Mouse (Mus musculus): ENCODE measurements around the gene Mcm3ap. TPM values are rescaled to one million over a fixed set of nuclear protein-coding genes. Genes with fewer than 3 reads are reported as not detected.

The Mcm3ap gene
- total RNA-seq (2021), result 10 to 100 TPM; 57.1 to 58.0 TPM
- long read RNA-seq, full-length matches to known transcripts, result 42 of 64 reads
- long read RNA-seq, partial matches to known transcripts, result 16 of 64 reads
- long read RNA-seq, other reads (novel, unspliced or antisense), result 6 of 64 reads

DNA sequence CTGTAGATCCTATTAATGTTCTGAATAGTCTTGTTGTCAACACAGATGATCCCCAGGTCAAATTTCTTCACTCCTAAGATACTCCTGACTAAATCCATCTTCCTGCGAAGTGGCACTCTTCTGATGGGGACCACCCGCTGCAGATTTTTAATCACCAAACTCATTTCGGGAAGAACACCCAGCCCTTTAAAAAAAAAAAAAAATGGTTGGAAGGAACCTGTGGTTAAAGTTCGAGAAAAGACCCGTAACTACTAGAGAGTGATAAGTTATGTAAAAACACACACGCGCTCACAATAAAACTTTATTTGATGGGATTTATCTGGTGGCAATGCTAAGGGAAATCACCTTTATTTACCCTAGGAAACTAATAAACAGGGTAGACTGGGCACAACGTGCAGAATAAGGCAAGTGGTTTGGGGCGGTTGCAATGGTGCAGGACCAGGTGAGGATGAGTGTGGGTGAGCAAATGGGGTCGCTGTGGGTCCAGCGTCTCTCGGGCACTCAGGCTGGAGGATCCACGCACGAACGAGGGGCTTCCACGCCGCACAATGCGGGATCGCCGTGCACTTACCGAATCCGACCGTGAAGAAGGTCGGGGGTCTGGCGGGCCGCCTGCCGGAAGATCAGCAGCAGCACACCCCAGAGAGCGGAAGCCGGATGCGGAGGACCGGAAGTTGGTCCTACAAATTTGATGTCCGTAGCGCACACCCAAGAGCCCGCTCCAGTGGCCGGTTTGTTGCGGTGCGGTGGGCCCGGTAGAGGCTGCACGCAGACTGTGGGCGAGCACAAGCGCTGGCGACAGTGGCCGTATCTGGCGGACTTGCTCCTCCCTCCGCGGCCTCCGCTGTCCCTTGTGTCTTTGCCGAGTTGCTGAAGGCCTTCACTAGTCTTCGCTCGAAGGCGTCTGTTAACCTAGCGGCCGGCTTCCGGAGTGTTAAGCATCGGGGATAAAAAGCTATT lies at the start of gene Mcm3ap, which contains the start of gene Ybey:
Gene Mcm3ap, plus strand, starts transcription at position 725 of the 960 bp plus-strand sequence.
Gene Ybey, minus strand, starts transcription at position 912 of the 960 bp plus-strand sequence.
- DNase-seq (ENCODE audit: low spot score in 2 of 2), result peak; percentile 85 to 92

DNA sequence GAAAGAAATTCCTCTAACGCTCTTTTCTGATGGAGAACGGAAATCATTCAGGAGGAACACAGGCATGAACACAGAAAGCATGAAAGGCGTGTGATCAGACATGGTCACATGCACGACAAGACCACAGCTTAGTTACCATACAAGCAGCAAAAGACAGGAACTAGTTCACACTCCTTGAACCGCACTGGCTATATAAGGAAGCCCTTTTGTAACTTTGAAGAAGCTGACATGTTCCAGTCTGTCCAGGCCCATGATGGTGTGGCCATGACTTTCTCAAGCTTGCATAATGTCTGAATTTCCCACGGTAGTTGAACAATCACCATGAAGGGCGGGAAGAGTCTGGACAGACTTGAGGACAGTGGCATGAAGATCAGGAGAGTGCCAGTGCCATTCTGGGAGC lies 43.1 kb upstream of the Mcm3ap start:
- no peak for DNase-seq (ENCODE audit: low spot score in 2 of 2)

DNA sequence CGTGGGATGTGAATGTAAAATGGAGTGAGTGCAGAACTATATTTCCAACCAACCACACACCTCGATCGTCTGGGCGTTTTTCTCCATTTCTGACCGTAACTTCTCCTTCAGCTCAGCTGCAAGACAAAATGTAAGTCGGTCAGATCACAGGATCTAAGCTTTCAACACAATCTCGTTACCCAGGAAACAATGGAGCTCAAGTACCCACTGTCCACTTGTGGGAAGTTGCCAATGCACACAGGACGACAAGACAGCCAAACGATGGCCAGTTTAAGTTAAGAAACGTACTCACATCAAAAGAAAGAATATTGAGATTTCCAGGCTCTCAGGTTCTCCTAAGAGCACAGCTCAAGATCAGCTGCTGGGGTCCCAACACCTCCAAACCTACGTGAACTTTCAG lies 34.8 kb upstream of the Mcm3ap start:
- no peak for DNase-seq (ENCODE audit: low spot score in 2 of 2)

DNA sequence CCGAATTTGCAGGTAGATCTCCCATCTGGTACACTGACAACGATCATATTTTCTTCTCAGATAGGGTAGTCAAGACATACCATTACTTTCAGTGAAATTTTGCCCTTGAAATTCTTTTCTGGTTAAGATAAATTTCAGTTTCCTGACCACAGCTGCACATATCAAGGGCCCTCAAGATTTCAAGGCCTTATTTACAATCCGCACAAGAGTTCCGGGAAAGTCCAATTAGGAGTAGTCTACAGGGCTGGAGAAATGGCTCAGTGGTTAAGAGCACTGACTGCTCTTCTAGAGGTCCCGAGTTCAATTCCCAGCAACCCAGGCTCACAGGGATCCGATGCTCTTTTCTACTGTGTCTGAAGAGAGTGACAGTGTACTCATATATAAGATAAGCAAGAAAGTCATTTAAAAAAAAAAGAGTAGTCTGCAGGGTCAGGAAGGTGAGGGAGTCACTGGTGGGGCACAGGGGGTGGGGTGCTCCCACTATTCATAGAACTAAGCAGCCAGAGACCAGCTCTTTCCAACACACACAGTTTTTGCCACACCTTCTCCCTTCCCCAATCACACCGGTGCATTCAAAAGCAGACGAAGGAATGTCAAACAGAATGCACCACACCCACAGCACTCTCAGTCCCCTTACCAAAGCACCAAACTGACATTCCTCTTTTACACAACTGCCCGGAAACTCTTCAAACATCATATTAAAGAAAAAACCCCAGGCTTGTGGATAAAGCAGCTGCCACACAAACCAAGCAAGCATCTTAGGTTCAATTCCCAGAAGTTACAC lies 29.4 kb upstream of the Mcm3ap start:
- DNase-seq (ENCODE audit: low spot score in 2 of 2), result no peak

DNA sequence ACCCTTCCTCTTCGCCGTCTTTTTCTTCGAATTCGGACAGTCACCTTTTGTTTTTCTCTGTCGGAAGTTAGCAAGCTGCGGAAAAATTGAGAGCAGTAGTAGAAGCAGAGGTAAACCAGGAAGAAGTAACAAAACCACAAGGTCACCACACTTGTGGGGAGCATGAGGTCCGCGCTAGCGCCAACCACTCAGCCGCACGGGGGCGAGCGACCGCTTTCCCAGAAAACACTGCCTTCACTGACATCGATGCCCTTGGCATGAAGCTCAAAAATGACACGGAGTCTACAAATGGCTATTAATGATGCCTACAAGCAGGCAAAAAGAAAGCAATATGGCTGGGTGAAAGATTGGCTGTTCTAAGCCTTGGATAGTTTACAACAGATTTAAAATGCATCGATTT lies 28.4 kb upstream of the Mcm3ap start, which contains the start of gene AC141477.1:
Gene AC141477.1, minus strand, starts transcription at position 164 of the 400 bp plus-strand sequence.
- no peak for DNase-seq (ENCODE audit: low spot score in 2 of 2)

DNA sequence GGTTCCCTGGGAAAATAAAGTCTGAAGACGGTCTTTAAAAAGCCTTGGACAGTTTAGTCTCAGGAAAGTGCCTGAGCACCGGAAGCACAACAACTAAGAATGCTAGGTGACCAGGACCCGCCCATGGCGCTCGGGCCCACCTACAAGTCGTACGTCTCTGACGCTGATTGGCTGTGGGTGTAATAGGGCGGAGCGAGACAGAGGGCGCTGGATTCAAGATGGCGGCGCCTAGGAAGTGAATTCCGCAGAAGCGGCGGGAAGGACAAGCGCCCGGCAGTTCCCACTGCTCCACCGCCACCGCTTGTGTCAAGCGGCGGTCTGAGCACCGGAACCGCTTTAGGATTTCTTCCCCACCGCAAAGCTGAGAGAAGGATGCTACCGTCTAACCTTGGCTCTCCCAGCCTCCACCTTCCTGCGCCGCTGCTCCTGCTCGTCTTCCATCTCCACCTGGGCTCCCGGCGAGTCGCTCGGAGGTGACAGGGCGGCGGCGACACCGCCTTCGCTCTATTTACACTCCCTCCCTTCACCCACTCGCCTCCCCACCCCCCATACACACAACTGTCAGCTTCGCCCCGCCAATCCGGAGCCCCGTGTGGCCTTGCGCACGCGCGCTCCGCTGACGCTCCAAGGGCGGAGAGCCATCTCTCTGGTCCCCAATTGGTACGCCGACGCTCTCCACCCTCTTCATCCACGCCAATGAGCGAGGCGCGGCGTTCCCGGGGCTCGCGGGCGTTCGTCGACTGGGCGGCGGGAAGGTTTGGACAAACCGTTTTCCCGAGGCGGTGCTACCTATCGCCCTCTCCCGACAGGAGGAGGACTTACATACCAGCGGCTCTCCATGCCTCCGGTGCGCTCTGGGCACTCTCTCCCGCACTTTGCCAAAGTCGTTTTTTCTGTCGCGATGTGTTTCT lies 26.3 kb upstream of the Mcm3ap start, which contains the start of gene Pcnt:
Gene Pcnt, minus strand, starts transcription at position 609 of the 911 bp plus-strand sequence.
- DNase-seq (ENCODE audit: low spot score in 2 of 2), result peak; percentile 97

DNA sequence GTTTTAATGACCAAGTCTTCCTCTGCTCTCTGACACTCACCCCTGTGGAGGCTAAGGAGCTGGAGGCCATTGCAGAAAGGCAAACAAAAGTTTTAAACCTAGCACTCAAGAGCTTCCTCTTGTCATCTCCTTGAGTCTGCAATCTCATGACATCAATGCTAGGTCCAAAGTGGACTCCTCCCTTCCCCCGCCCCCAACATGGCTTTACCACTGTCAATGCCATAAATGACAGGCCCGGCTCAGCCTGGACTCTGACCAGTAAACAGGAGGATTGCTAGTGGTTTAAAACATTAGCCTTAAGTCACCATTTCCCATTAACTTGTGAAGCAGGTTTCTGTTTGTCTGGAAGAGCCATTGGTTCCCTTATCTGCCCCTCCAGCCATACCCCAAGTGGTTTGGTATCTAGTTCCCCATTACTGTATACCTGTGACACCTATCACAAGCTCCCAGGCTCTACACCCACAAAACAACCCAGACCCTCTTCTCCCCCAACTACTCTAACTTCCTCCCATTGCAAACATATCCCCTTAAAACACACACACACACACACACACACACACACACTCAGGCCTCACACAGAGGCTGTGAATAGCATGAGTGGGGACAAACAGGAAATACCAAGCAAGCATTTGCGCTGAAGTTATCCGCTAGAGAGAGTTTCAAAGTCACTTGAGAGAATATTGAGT lies 22.6 kb upstream of the Mcm3ap start:
- DNase-seq (ENCODE audit: low spot score in 2 of 2), result no peak

DNA sequence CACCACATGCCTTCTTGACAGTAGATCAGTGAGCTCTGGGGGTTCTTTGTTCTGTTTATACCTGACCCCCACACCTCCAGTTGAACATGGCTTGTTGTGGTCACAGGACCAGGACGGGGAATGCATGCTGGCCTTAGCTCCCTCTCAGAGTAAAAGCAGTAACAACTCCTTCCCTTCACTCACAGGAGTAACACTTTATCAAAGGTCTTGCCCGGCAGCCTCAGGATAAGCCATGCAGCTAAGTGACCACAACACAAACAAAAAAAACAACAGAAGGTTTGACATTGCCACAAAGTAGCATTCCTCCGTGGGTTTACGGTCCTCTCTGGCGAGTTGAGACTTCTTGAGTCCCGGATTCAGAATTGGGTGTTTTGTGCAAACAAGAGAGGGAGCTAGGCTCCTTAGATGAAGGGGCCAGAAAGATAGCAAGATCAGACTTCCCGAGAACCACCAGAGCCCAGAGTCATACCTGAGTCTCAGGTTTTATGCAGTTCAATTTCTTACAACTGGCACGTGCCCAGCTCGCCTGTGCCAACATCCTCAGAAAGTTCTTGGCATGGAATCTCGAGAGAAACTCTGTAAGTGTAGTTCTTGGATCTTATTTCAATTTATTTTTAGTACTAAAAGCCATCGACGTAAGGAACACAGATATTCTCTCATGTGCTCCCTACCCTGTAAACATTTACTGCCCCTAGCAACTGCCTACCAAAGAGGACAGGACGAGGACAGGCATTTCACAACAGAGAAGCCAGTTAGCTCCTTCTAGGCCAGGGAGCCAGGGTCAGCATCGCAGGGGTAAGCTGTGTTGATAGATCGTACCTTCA lies 21.1 kb upstream of the Mcm3ap start:
- no peak for DNase-seq (ENCODE audit: low spot score in 2 of 2)

DNA sequence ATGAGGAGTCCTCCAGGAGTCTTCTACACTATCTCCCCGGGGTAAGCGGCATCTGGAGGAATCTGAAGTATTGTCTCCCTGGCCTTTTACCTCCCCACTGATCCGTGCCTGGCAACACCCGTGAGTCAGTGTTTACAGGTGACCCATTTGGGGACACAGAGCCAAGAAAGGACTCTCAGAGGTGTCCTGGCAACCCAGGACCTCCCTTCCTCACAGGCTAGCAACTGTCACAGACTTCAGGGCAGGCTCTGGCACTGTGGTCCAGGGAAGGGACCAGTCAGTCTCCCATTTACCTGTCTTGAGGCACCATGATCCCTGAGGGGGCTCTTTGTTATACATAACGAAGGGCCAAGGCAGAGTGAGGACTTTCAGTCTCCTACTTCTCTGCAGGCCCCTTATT lies 19.9 kb upstream of the Mcm3ap start, which contains the start of gene 2610028H24Rik:
Gene 2610028H24Rik, plus strand, starts transcription at position 231 of the 400 bp plus-strand sequence.
- DNase-seq (ENCODE audit: low spot score in 2 of 2), result no peak

DNA sequence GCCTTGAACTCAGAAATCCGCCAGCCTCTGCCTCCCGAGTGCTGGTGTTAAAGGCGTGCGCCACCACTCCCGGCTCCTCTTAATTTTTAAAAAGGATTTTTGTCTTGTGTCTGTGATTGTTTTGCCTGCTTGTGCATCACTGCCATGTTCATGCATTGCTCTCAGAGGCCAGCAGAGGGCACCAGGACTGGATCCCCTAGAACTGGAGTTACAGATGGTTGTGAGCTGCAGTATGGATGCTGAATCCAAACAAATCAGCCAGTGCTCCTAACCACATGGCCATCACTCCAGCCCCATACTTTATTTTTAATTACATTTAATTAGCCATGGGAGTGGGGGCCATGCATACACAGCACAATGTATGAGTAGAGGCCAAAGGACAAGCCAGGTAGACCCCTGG lies 13.4 kb upstream of the Mcm3ap start:
- DNase-seq (ENCODE audit: low spot score in 2 of 2), result peak in 1 of 2 experiments; percentile 69

DNA sequence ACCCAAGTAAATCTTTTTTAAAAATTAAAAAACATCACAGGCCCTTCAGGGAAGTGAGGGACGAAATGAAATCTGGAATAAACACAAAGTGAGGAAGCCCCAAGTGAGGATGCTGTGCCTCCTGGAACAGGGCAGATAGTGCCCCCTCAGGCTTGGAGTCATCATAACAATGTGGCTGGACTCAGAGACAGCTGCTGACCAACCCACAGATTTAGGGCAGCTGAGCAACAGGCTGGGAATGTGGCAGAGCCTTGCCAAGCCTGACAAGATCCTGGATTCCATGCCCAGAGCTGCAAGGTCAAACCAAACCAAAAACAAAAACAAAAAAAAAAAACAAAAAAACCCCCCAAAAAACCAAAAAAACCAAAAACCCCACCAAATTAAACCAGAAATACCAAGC lies 7.5 kb upstream of the Mcm3ap start:
- DNase-seq (ENCODE audit: low spot score in 2 of 2), result no peak

DNA sequence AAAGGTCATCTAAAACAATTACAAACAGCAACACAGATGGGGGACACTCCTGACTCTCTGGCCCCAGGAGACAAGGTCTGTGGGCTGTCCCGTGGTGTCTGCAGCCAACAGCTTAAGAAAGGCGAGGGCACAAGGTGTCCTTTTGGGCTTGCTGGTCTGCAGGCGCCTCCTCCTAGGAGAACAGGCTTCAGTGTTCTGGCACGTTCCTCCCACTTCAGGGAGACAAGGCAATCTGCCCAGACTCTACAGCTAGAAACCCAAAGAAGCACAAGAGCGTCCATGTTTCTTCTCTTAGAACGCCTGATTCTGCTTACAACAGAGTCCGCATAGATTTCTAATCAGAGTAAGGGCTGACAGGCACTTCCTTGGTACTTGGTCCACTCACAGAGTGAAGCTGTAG lies 6.4 kb upstream of the Mcm3ap start:
- peak in 1 of 2 experiments; percentile 23 for DNase-seq (ENCODE audit: low spot score in 2 of 2)

DNA sequence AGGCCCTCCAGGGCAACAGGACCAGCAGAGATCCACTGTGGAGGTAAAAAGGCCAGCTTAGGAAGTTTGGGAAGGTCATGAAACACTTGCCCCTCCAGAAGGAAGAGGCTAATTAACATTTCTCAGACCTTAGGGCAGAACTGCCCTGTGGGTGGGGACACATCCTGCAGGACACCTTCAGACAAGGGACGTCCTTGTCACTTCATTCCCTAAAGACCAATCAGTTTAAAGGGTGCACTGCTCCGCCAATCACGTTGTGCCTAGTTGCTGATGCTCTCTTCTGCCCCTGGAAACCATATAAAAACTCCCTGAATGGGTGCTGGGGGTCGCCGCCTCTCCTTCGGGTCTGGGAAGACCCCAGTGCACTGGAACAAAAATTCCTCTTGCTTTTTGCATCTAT lies 6.0 kb upstream of the Mcm3ap start:
- no peak for DNase-seq (ENCODE audit: low spot score in 2 of 2)

DNA sequence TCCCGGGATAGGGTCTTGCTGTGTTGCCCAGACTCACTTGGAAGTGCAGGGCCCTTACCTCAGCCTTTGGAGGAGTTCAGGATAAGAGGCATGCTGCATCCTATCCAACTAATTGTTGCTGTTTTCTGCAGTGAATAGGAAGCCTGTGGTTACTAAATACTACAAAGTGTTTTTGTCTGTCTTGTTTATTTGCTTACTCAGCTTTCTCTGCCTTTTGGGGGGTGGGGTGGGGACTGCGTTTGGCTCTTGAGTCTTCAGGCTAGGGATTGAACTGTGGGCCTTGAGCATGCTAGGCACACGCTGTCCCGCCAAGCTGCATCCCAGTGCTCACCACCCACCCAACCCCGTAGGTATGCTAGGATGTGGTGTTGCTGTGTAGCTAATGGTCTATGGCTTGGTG lies 5.0 kb downstream of the Mcm3ap start:
- no peak for DNase-seq (ENCODE audit: low spot score in 2 of 2)

DNA sequence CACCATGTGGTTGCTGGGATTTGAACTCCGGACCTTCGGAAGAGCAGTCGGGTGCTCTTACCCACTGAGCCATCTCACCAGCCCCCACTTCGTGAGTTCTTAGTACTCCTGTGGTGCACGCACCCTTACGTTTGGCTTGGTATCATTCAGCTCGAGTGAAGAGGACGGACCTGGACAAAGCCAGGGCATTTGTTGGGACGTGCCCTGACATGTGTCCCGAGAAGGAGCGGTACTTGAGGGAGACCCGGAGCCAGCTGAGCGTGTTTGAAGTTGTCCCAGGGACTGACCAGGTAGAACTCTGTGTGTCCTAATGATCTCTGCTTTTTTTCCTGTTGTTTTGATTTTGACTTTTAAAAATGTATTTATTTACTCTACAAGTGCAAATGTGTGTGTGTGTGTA lies 12.1 kb downstream of the Mcm3ap start:
- no peak for DNase-seq (ENCODE audit: low spot score in 2 of 2)

DNA sequence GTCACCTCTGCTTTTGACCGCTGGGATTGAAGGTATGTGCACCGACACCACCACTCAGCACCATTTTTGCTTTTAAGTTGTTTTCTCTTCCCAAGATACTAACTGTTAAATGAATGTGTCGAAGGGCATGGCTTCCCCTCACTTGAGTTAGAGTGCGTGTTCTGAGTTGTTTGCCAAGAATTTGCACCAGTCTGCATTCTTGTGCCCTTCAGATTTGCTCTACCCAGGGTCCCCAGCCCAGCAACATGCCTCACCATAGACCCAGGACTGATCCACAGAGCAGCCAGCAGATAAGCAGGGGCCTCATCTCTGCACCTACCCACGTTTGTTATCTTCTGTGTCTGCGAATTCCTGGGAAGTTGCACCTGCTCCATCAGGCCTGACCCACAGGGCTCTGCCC lies 12.8 kb downstream of the Mcm3ap start:
- no peak for DNase-seq (ENCODE audit: low spot score in 2 of 2)

DNA sequence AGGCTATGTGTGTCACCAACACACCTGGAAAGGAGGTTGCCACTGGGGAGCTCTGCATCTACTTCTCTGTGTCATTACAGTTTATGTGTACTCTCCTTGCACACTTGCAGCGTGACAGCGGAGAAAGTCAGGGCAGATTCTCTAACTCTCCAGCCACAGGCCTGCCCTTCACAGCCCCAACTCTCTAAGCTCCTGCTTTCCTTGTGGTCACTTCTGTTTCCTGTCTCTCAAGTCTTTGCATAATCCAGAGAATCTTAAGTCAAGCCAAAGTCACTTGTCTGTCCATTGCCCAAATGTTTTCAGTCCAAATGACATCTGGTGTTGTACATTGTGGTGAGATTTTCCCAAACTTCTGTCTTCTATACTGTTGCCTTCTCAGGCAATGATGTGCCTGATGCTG lies 17.6 kb downstream of the Mcm3ap start:
- no peak for DNase-seq (ENCODE audit: low spot score in 2 of 2)

DNA sequence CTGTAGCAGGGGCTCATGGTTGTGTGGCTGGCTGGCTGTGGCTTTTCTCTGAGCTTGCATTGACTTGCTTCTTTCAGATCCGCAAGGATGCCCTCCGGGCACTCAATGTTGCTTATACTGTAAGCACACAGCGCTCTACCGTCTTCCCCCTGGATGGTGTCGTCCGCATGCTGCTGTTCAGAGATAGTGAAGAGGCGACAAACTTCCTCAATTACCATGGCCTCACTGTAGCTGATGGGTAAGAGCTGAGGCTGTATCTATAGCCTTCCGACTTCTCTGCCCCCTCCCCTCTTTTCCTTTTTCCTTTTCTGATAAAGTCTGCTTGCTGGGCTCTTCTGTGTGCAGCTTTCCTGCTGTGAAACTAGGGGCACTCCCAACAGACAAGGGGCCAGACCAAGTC lies 19.5 kb downstream of the Mcm3ap start:
- no peak for DNase-seq (ENCODE audit: low spot score in 2 of 2)

DNA sequence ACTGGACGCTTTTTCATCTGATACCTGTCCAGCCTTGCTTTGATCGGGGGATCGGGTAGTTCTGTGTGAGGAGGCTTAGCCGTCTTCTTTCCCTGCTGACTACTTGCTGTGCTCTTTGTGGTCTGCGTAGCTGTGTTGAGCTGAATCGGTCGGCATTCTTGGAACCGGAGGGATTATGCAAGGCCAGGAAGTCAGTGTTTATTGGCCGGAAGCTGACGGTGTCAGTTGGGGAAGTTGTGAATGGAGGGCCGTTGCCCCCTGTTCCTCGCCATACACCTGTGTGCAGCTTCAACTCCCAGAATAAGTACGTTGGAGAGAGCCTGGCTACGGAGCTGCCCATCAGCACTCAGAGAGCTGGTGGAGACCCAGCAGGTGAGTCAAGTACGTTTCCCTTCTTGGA lies 20.5 kb downstream of the Mcm3ap start:
- no peak for DNase-seq (ENCODE audit: low spot score in 2 of 2)

All from layer of hippocampus, adult 18-20 months (tissue).